ENCODE assay signal across 5 mouse cellular contexts in genomic region chr11:104317631-104318030, GRCm38 (mm10).
"Had no signal": no experiment of that assay in that cellular context is flagged by ENCODE, and none has a peak within 500 bp of the region (broad histone marks: within the 10 kb centered on the region; RNA-seq: fewer than 3 reads in every experiment).

No protein-coding gene starts in this region.

- H3K9me3 ChIP-seq: limb, embryonic 12.5 days; midbrain, embryonic 13.5 days had no signal

- ATAC-seq: intestine, embryonic 16.5 days had no signal

- H3K4me3 ChIP-seq: limb, embryonic 12.5 days; midbrain, embryonic 13.5 days had no signal

- H3K36me3 ChIP-seq: limb, embryonic 12.5 days had no signal

- H3K27me3 ChIP-seq: midbrain, embryonic 13.5 days had no signal

- H3K4me2 ChIP-seq: lung, embryonic 14.5 days had no signal

- H3K9ac ChIP-seq: limb, embryonic 12.5 days; lung, embryonic 14.5 days had no signal

- H3K27ac ChIP-seq: limb, embryonic 12.5 days had no signal

- DNase-seq: lung, embryonic 14.5 days; right cerebral cortex, postnatal 25 days had no signal
